Mouse (Mus musculus): ENCODE results near the gene Adipor2. TPM values are rescaled to one million over a fixed set of nuclear protein-coding genes. Genes with fewer than 3 reads are reported as not detected.
A peak's percentile ranks its signal among the peaks of the same experiment; 100 is the strongest.

Adipor2 gene
- polyA plus RNA-seq, 1 experiment from 2014 or later = 50.0 TPM

DNA sequence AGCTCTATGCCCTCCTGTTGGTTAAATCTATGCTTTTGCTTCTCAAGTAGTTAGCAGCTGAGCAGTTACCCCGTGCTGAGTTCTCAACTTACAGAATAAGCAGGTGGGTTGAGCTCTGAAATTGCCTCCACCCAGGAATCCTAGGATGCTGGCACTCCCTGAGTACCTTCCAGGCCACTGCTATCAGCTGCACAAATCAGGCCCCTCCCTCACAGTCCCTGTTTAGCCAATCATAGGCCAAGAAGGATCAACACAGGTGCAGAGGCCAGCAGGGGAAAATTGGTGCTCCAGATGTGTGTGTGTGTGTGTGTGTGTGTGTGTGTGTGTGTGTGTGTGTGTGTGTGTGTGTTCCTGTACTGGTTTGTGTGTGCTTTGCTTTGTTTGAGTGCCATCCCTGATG lies 85.4 kb downstream of the Adipor2 start:
- POLR2A ChIA-PET = no interaction called here
- CTCF ChIA-PET = no interaction called here
- no peaks in the 10 kb centered on the region for H3K27me3 ChIP-seq
- no peak for DNase-seq (ENCODE audit: low read depth, low spot score)
- no peak for TF ChIP-seq CTCF (IDR thresholded peaks at IDR 0.05)
- no peak for ATAC-seq
- in situ Hi-C loops (cut with MboI; ENCODE audit: low pct_unique_long_range_greater_than_20kb) = no loop called here

GRCm38 (mm10) chr6:119330506-119330905 lies 87.0 kb downstream of the Adipor2 start, which contains the start of gene Lrtm2:
Lrtm2 (minus strand) TSS chr6:119330766.
- no peaks in the 10 kb centered on the region for H3K27me3 ChIP-seq
- TF ChIP-seq CTCF (IDR thresholded peaks at IDR 0.05) = no peak
- DNase-seq (ENCODE audit: low read depth, low spot score) (no peak), ATAC-seq (no peak)
- in situ Hi-C loops (cut with MboI; ENCODE audit: low pct_unique_long_range_greater_than_20kb) = no loop called here
- ChIA-PET CTCF (interaction anchor here (1.3 to 1.8 kb wide), 3 partner anchors 12 to 110 kb away, joined by 3 to 6 read pairs (median 5); no protein-coding TSS in a partner anchor), POLR2A (no interaction called here)

DNA sequence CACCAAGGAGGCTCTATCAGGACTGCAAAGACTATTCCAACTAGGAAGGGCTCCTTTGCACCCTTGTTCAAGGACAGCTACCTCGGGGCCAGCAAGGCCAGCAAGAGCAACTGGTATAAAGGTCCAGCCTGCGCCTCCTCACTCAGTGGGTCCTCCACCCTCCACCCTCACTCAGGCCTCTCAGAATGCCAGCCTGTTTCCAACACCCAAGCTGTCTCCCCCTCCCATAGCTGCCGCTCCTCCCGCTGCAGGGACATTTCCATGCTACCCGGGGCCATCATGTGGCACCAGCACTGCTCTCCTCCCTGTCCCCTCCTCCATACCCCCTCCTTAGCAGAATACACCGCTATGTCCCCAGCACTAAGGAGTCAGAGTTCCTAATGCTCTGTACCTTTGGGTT lies 87.6 kb downstream of the Adipor2 start:
- ChIA-PET CTCF (interaction anchor here (0.8 to 1.8 kb wide), 3 partner anchors 11 to 110 kb away, joined by 3 to 6 read pairs (median 3); no protein-coding TSS in a partner anchor), POLR2A (interaction anchor here (0.9 kb wide), 1 partner anchor 9 kb away, joined by 3 read pairs; no protein-coding TSS in a partner anchor)
- TF ChIP-seq CTCF (IDR thresholded peaks at IDR 0.05) = no peak
- no peak for ATAC-seq
- in situ Hi-C loops (cut with MboI; ENCODE audit: low pct_unique_long_range_greater_than_20kb) = no loop called here
- no peak for DNase-seq (ENCODE audit: low read depth, low spot score)
- H3K27me3 ChIP-seq = no peaks in the 10 kb centered on the region

DNA sequence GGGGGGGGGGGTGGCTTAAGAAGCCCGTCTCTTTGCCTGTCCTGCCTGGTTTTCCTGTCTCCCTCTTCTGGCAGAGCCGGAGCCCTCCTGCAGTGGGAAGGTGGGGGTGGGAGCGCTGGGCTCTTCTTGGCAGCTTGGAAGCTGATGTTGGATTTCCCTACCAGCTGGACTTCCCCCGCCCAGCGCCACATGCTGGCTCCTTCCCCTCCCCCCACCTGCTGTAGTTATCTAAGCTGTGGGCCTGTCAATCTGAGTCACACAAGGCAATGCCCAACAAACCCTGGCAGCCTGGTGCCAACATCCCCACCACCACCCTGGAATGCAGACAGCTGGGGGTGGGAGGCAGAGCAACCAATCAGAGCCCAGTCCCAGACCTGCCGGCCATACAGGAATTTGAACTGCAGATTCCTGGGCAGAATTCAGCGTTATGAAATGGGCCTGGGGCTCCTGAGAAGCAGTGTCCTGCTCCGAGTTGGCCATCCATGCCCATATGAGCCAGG lies 88.2 kb downstream of the Adipor2 start:
- peak; percentile 91 for DNase-seq (ENCODE audit: low read depth, low spot score)
- peak; percentile 90 for ATAC-seq
- in situ Hi-C loops (cut with MboI; ENCODE audit: low pct_unique_long_range_greater_than_20kb) = no loop called here
- ChIA-PET CTCF (interaction anchor here (0.8 to 1.3 kb wide), 3 partner anchors 11 to 102 kb away, joined by 3 read pairs; no protein-coding TSS in a partner anchor), POLR2A (interaction anchor here (0.9 kb wide), 1 partner anchor 9 kb away, joined by 3 read pairs; no protein-coding TSS in a partner anchor)
- no peaks in the 10 kb centered on the region for H3K27me3 ChIP-seq
- TF ChIP-seq CTCF (IDR thresholded peaks at IDR 0.05) = no peak

DNA sequence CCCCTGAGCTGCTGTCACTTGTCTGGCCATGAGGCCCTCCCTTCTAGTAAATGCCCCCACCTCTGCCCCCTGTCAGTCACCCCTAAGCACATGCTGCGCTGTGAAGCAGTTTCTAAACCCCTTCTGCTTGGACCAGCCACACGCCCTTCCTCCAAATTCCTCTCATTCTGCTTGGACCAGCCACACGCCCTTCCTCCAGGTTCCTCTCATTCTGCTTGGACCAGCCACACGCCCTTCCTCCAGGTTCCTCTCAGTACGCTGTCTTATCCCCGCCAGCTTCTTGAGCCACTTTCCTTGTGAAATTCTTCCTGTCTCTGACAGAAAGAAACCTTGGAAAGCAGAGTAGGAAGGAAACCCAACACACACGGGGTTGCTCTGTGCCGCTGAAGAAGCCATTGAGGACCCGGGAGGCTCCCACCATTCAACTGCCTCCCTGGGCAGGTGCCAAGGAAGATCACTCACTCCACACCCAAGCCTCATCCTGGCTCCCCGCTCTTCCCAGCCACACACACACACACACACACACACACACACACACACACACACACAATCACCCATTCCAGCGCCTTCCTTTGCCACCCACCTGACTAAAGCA lies 88.9 kb downstream of the Adipor2 start:
- CTCF ChIA-PET = interaction anchor here (1.2 kb wide), 1 partner anchor 20 kb away, joined by 3 read pairs; no protein-coding TSS in a partner anchor
- POLR2A ChIA-PET = no interaction called here
- H3K27me3 ChIP-seq = no peaks in the 10 kb centered on the region
- TF ChIP-seq CTCF (IDR thresholded peaks at IDR 0.05) = no peak
- DNase-seq (ENCODE audit: low read depth, low spot score) (no peak), ATAC-seq (no peak)
- in situ Hi-C loops (cut with MboI; ENCODE audit: low pct_unique_long_range_greater_than_20kb) = no loop called here

DNA sequence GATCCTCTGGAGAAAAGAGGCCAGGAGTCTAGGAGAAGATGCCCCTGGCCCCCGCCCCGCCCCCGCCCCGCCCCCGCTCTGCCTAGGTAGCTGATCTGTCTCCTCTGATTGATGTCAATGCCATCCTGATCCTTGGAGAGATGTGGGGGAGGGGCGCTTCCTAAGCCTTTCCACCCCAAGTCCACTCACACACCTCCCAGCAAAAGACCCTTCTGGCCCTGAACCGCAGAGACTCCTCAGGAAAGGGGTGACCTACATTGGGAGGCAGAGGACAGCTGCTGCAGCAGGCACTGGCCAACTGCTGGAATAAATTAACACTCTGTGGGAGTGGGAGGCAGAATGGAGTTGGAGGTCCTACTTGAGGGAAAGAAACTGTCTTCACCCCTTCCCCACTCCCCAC lies 91.0 kb downstream of the Adipor2 start:
- ChIA-PET POLR2A (no interaction called here), CTCF (no interaction called here)
- in situ Hi-C loops (cut with MboI; ENCODE audit: low pct_unique_long_range_greater_than_20kb) = no loop called here
- no peak for DNase-seq (ENCODE audit: low read depth, low spot score)
- no peak for ATAC-seq
- TF ChIP-seq CTCF (IDR thresholded peaks at IDR 0.05) = no peak
- no peaks in the 10 kb centered on the region for H3K27me3 ChIP-seq

DNA sequence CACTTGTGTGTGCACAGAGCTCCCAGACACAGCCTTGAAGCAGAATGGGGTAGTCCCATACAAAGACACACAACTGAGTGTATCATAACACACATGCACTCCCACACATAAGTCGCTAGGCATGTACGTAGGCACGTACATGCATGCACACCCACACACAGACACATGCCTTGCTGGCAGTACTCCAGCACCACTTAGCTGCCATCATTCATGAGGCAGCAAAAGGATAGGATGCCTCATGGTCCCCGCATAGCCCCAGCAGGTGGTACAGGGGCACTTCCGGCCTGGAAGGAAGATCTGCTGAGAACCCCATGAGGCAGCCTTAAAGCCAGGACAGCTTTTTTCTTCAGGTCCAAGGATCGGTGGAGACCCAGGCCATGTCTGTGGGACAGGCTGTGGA lies 91.5 kb downstream of the Adipor2 start:
- ATAC-seq (no peak), DNase-seq (ENCODE audit: low read depth, low spot score) (no peak)
- CTCF ChIA-PET = no interaction called here
- H3K27me3 ChIP-seq = no peaks in the 10 kb centered on the region
- TF ChIP-seq CTCF (IDR thresholded peaks at IDR 0.05) = no peak
- in situ Hi-C loops (cut with MboI; ENCODE audit: low pct_unique_long_range_greater_than_20kb) = no loop called here
- POLR2A ChIA-PET = no interaction called here

DNA sequence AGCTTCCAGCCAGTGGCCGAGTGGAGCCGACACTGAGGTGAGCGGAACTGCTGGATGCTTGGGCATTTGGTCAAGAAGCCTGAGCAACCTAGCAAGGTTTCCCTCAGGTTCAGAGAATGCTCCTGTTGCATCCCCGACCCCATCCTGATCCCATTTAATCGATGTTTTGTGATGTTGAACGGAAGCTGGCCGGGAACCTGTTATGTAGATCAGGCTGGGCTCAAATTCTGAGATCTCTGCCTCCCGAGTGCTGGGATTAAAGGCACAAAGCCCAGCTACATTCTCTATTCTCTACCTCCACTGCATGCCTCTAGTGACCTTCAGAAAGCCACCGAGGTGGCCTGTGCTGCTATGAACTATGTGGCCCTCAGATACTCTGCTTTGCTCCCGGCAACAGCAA lies 92.7 kb downstream of the Adipor2 start:
- POLR2A ChIA-PET = no interaction called here
- CTCF ChIA-PET = interaction anchor here (2.0 kb wide), 1 partner anchor 105 kb away, joined by 6 read pairs; no protein-coding TSS in a partner anchor
- no peak for TF ChIP-seq CTCF (IDR thresholded peaks at IDR 0.05)
- ATAC-seq (no peak), DNase-seq (ENCODE audit: low read depth, low spot score) (no peak)
- in situ Hi-C loops (cut with MboI; ENCODE audit: low pct_unique_long_range_greater_than_20kb) = no loop called here
- H3K27me3 ChIP-seq = no peaks in the 10 kb centered on the region

GRCm38 (mm10) chr6:119321752-119322151 lies 95.8 kb downstream of the Adipor2 start:
- in situ Hi-C loops (cut with MboI; ENCODE audit: low pct_unique_long_range_greater_than_20kb) = no loop called here
- ATAC-seq (no peak), DNase-seq (ENCODE audit: low read depth, low spot score) (no peak)
- CTCF ChIA-PET = interaction anchor here (0.7 kb wide), 1 partner anchor 46 kb away, joined by 3 read pairs; no protein-coding TSS in a partner anchor
- POLR2A ChIA-PET = no interaction called here
- TF ChIP-seq CTCF (IDR thresholded peaks at IDR 0.05) = no peak
- H3K27me3 ChIP-seq = no peaks in the 10 kb centered on the region

- ChIA-PET POLR2A (interaction anchor here (0.9 kb wide), 1 partner anchor 9 kb away, joined by 3 read pairs; no protein-coding TSS in a partner anchor), CTCF (interaction anchor here (1.5 kb wide), 1 partner anchor 28 kb away, joined by 3 read pairs; no protein-coding TSS in a partner anchor)
- in situ Hi-C loops (cut with MboI; ENCODE audit: low pct_unique_long_range_greater_than_20kb) = no loop called here
- TF ChIP-seq CTCF (IDR thresholded peaks at IDR 0.05) = no peak
- no peak for ATAC-seq
- no peak for DNase-seq (ENCODE audit: low read depth, low spot score)
- no peaks in the 10 kb centered on the region for H3K27me3 ChIP-seq
These were observed 97.0 kb downstream of the Adipor2 start for GRCm38 (mm10) chr6:119320481-119320880.

DNA sequence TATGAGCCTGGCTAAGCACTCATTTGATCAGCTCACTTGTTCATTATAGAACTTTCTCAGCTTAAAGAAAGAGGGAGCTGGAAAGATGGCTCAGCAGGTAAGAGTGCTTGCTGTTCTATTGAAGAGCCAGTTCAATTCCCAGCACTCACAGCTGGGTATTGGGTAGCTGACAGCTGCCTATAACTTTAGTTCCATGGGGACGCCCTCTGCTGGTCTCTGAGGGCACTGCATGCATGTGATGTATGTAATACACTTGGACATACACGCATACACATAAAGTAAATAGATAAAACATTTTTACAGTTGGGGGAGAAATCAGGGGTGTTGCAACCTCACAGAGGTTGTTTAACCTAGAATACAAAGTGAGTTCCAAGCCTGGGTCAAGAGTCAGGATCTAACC lies 98.1 kb downstream of the Adipor2 start:
- DNase-seq (ENCODE audit: low read depth, low spot score) = no peak
- H3K27me3 ChIP-seq = no peaks in the 10 kb centered on the region

More for the DNA sequence above, 98.1 kb downstream of the Adipor2 start:
- in situ Hi-C loops (cut with MboI; ENCODE audit: low pct_unique_long_range_greater_than_20kb) = no loop called here
- no peak for ATAC-seq
- no peak for TF ChIP-seq CTCF (IDR thresholded peaks at IDR 0.05)
- POLR2A ChIA-PET = no interaction called here
- CTCF ChIA-PET = interaction anchor here (0.7 to 1.5 kb wide), 3 partner anchors 16 to 29 kb away, joined by 3 read pairs; no protein-coding TSS in a partner anchor
